Mouse (Mus musculus): ENCODE data around the gene Pnpla1. TPM values are rescaled to one million over a fixed set of nuclear protein-coding genes. Genes with fewer than 3 reads are reported as not detected.

The Pnpla1 gene
- 0.63 TPM in 1 of 2 replicates, not detected in the other for polyA plus RNA-seq (2015; fragmentation: Nextera tagmentation; extraction: Ambion mirVana)

DNA sequence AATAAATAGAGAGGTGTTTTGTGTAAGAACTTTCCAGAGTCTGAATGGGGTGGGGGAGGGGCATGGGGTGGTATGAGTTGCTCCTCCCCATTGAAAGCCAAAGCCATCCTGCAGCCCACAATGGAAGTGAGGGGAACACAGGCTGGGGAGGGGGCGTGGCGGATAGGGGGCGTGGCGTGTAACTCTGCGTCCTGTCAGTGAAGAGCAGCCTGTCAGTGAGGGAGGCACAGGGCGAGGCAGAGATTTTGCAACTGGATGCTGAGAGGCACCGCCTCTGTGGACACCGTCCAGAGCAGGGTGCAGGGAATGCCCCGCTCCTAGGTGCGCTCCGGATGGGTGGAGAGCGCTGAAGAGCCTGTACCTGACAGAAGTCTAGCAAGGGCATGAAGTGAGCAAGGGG, at the start of gene Pnpla1:
Gene Pnpla1 (plus strand): TSS at position 207 of the 400 bp plus-strand sequence.

DNA sequence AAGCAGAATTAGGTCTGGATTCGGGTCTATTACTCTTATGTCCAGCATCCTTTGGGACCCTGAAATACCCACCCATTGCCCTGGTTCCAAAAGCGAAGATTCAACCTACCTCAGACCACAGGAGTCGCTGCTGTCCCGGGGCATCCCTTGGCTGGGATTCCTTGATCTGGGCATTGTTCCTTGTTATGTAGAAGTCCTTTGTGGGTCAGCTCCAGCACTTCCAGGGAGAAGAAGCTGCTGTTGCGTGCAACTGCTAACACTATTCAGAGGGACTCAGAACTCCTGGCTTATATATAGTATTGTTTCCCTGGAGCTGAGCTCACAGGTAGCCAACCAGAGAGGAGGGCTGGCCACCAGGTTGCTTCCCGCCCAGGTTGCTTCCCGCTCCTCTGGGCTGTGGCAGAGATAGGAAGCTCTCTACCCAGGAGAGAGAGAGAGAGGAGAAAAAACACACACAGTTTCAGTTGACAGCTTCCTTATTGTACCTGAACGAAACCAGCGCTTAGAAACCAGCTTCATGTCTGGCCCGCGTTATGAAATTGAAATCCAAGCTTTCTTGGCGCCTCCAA, 56.9 kb downstream of the Pnpla1 start, which contains the start of gene 4930539E08Rik:
Gene 4930539E08Rik (minus strand): TSS at position 265 of the 569 bp plus-strand sequence.

Other genes with a start within 250 kb of the Pnpla1 start
- 19.8 and 30.8 TPM in 2 replicates for gene Srpk1, start 235.7 kb upstream of the Pnpla1 start, polyA plus RNA-seq (2015; fragmentation: Nextera tagmentation; extraction: Ambion mirVana)
- 0.77 and 1.0 TPM in 2 replicates for gene Slc26a8, start 168.2 kb upstream of the Pnpla1 start, polyA plus RNA-seq (2015; fragmentation: Nextera tagmentation; extraction: Ambion mirVana)
- 28.2 and 28.5 TPM in 2 replicates for gene Mapk14, start 167.1 kb upstream of the Pnpla1 start, polyA plus RNA-seq (2015; fragmentation: Nextera tagmentation; extraction: Ambion mirVana)
- 0.90 and 1.1 TPM in 2 replicates for gene AC170998.1, start 132.3 kb upstream of the Pnpla1 start, polyA plus RNA-seq (2015; fragmentation: Nextera tagmentation; extraction: Ambion mirVana)
- 0.97 and 5.9 TPM in 2 replicates for gene Mapk13, start 89.1 kb upstream of the Pnpla1 start, polyA plus RNA-seq (2015; fragmentation: Nextera tagmentation; extraction: Ambion mirVana)
- gene Brpf3, start 57.3 kb upstream of the Pnpla1 start, polyA plus RNA-seq (2015; fragmentation: Nextera tagmentation; extraction: Ambion mirVana) = 3.0 and 3.4 TPM in 2 replicates
- 0.06 and 0.07 TPM in 2 replicates for gene 4930539E08Rik, start 56.9 kb downstream of the Pnpla1 start, polyA plus RNA-seq (2015; fragmentation: Nextera tagmentation; extraction: Ambion mirVana)
- 0.44 and 0.45 TPM in 2 replicates for gene Pxt1, start 85.4 kb downstream of the Pnpla1 start, polyA plus RNA-seq (2015; fragmentation: Nextera tagmentation; extraction: Ambion mirVana)
- gene Kctd20, start 93.5 kb downstream of the Pnpla1 start, polyA plus RNA-seq (2015; fragmentation: Nextera tagmentation; extraction: Ambion mirVana) = 37.8 and 40.0 TPM in 2 replicates
- gene Stk38, start 149.6 kb downstream of the Pnpla1 start, polyA plus RNA-seq (2015; fragmentation: Nextera tagmentation; extraction: Ambion mirVana) = 58.2 and 58.7 TPM in 2 replicates
- gene Srsf3, start 174.2 kb downstream of the Pnpla1 start, polyA plus RNA-seq (2015; fragmentation: Nextera tagmentation; extraction: Ambion mirVana) = 130 and 166 TPM in 2 replicates
- gene Cdkn1a, start 232.6 kb downstream of the Pnpla1 start, polyA plus RNA-seq (2015; fragmentation: Nextera tagmentation; extraction: Ambion mirVana) = 506 and 575 TPM in 2 replicates